Mouse (Mus musculus): ENCODE results near the gene Morn1.

Morn1 gene

GRCm38 (mm10) chr4:155079666-155080065 is 6.7 kb upstream of the Morn1 start:
- no peak for DNase-seq

- no peak for DNase-seq
Observed at GRCm38 (mm10) chr4:155083553-155083952, 2.8 kb upstream of the Morn1 start.

DNA sequence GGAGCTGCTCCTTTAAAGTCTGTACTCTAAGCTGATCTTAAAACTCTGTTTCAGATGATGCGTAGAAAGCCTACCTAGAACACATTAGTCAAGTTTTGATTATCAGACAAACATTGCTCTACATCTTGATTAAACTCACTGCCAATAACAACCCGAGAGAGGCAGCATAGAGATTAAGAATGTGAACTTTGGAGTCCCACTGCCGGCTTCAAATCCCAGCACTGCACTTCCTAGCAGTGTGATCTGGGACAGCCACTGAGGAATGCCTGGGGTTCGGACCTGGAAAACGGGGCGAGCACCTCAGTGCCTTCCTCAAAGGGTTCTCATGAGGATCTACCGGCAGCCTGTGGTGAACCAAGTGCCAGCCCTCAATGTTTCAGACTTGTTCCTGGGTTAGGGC is 2.0 kb upstream of the Morn1 start:
- DNase-seq = no peak

DNA sequence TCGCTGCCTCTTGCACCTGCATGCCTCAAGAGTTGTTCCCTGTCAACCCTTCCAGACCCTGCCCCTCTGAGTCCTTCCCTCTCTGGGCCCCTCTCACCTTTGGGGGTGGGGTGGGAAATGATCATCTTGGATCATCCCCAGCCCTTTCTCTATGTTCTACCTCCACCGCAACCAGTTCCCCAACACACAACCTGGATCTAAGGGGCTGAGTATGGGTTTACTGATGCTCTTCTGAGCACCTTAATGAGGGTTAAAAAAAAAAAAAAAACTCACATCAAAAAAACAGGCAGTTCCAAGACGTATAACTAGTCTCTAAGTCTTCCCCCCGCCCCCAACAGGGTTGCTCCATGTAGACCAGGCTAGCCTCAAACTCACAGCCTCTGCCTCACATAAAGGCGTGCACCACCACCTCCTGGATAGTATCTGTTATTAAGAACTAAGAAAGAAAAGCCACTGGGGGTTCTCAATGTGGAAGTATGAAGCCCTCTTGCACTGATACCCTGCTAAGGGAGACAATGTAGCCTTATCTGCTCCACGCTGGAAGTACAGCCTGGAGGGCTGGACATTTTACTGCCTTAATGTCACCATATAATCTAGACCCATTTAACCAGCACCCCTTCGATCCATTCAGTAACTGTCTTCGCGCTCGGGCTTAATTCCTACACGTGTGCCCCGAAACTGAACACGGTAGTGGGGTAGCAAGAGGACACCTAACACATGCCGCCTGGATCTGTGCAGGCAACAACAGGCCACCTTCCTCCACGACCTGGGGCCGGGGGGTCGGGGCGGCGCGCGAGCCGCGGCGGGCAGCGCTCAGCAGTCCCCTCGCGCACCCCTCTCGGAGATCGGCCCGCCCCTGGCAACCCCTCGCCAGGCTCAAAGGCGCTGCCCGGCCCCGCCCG is 920 bp upstream of the Morn1 start:
- DNase-seq = no peak

GRCm38 (mm10) chr4:155089241-155089640 is 2.9 kb downstream of the Morn1 start:
- no peak for DNase-seq

- no peak for DNase-seq
Observed at GRCm38 (mm10) chr4:155090147-155090546, 3.8 kb downstream of the Morn1 start.

DNA sequence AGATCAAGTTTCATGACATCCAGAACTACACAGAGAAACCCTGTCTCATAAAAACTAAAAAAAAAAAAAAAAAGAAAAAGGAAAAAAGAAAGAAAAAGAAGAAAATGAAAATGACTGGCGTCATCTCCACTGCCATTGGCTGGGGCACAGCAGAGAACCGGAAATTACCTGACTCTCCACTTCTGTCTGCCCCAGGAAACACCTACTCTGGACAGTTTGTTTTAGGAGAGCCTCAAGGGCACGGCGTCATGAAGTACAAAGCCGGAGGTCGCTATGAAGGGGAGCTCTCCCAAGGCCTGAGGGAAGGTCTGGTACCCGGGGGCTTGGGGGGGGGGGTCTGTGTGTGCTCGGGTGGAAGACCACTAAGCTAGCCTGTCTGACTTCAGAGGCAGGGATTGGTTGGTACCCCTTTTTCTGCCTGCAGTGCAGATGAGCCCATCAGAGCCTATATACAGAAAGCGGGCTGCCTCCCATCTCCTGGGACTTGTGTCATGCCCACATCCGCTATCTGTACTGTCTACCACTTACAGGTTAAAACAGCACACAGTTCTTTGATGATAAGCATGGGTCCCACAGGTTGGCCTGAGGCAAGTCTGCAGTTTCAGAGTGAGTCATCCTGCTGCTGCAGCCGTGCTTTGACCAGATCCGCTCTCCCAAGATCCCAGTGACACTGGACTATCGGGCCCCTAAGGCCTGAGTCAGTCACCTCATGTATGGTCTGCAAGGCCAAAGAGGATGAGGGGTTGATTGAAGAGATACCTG is 4.5 kb downstream of the Morn1 start:
- no peak for DNase-seq

DNA sequence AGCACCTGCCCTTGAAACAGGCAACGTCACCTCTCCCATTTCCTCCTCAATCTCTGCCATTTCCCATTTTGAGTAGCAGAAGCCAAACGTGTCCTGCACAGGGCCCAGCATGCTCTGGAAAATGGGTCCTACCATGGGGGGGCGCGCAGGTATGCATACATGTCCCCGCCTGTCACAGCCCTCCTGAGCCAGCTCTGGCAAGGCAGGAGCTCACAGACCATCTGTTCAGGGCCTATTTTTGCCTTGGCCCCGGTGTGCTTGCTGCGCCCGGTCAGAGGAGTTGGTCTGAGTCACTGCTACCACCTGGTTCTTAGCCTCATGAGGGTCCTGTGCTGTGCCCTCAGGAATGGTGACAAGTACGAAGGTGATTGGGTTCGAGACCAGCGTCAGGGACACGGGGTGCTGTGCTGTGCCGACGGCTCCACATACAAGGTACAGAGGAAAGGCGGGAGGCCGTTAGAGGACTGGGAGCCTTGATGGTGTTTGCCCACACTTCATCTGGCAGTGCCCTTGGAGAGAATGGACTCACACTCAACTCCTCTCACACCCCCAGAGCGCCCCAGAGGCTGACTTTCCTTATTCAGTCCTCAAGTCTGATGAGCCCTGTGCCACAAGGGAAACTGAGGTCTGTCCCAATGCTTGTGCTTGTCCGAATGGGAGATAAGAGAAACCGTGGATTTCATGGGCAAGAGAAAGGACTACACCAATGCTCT is 6.5 kb downstream of the Morn1 start:
- no peak for DNase-seq

GRCm38 (mm10) chr4:155093431-155094149 is 7.2 kb downstream of the Morn1 start:
- DNase-seq = no peak

- DNase-seq = peak; percentile 71
Observed at GRCm38 (mm10) chr4:155094565-155094964, 8.2 kb downstream of the Morn1 start.

- peak; percentile 91 for DNase-seq
Observed at GRCm38 (mm10) chr4:155095238-155095900, 9.0 kb downstream of the Morn1 start.

DNA sequence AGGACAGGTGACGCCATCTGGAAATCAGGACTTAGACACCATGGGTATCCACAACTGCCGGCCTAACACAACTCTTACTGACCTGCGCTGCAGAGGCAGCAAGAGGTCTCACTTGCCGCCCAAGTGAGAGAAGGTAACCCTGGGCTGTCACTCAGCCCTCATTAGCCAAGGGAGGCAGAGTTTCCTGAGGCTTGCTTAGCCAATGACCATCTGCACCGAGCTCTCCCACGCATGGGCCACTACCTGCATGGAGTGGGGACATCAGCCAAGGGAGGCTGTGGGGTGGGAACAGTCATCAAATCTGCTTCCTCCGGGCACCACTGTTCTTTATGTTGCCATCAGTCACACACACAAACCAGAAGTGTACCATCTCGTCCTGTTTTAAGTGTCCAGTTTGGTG is 9.6 kb downstream of the Morn1 start:
- DNase-seq = no peak

- no peak for DNase-seq
Observed at GRCm38 (mm10) chr4:155097452-155097851, 11.1 kb downstream of the Morn1 start.

DNA sequence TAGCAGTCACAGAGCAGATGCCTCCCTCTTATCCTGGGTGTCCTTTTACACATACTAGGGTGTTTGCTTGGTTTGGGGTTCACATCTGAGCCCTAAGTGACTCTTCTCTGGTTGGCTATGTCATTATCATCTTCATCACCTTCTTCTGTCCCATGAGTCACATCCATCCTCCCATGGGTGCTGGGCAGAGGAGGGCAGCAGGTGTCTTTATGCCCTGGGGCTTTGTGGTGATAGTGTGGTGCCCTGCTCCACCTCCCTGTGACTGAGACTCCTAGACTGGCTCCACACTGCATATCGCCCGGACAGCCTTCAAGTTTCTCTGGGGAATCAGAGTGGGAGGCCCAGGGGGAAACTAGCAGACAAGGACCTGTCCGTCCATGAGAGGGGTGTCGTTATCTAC is 12.2 kb downstream of the Morn1 start:
- no peak for DNase-seq

GRCm38 (mm10) chr4:155107886-155108285 is 21.5 kb downstream of the Morn1 start:
- DNase-seq = no peak

DNA sequence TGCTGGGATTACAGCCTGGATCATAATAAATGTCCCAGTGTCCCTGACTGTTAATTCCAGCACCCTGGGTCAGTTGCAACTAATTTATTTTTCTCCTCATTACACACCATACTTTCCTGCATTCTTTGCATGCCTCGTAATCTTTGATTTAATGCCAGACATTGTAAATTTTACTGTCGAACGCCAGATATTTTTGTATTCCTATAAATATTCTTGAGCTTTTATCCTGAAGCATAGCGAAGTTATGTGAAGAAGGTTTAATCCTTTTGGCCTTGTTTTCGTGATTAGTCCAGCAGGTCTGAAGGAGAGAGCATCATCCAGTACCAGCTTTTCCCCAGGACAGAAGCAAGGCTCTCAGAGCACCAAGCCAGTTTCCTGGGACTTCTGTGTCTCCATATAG is 23.1 kb downstream of the Morn1 start:
- no peak for DNase-seq

DNA sequence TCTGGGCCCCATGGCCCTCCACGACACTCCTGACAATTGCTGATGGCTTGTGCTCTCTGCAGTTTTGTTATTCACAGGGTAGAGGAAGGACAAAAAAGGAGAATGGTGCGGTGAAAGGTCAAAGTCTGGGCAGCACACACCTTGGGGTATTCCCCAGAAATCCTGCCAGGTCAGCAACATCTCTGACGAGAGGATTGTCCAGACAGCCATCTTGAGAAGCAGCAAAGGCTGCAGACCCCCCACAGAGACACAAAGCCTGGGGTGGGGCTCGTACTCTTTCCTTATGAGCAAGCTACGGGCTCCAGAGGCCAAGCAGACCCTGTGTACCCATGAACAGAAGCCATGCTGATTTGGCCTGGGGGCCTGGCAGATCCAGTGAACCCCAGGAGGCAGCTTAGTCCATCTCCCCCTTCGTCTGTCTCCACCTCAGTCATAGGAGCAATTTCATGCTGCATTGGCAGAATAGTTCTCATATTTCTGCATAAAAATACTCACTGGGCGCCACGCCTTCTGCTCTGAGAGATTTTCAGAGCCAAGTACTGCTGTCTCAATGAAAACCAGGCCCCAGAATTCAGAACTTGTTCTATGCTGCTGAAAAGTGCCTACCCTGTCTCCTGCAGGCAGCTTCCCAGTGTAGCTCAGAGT is 27.5 kb downstream of the Morn1 start:
- no peak for DNase-seq

DNA sequence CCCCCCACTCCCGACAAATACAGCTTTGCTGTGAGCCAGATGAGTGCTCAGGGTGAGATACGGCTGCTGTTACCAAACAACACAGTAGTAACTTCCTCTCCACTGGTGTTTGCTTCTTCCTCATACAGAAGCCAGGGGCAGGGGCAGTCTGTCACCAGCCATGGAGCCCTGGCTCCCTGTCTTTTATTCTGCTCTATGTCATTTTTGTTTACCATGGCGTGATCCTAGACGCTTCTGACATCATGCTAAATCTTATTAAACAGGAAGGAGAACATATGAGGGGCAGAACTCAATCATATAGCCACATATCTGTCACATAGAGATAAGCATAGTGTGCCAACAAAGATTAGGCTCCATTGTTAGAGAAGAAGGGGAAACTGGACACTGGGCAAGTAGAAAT is 30.2 kb downstream of the Morn1 start:
- DNase-seq = no peak

DNA sequence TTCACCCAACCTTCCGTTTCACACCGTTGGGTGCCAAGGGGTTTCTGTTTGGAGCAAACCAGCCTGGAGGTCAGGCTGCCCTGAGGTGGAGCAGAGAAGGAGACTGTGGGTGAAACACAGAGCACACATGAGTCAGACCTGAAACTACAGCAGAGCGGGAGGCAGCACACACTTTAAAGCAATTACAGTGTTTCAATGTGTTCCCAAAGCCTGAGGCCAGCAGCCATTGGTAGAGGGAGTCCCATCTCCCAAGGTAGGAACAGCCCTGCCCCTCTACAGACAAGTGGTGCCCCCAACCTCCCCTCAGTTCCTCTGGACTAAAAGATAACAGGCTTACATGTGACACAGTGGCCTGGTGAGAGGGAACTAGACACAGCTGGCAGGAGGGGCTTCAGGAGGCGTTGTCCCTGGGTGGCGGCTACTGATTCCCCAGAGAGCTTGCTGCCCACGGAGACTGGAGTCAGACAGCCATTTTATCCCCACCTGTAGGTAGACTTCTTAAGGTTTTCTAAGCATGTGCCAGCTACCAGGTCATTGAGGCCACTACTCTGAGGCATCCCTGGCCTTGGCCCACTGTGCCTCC is 31.1 kb downstream of the Morn1 start:
- no peak for DNase-seq

DNA sequence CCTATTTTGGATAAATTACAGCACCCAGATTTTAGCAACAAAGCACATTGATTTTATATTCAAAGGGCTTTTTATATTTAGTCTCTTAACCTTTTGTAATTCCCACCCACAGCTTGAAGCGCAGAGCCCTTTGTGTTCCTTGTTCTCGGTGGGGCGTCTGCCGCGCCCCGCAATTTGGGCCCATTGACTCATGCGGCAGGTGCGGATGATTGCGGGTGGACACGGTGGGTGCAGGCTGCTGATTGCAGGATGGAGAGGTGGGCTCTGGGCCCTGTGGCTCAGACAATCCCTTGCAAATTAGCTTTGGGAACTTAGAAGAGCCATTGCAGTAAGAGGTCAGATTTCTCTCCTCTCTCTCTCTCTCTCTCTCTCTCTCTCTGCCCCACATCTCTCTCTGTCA is 31.9 kb downstream of the Morn1 start:
- DNase-seq = no peak

DNA sequence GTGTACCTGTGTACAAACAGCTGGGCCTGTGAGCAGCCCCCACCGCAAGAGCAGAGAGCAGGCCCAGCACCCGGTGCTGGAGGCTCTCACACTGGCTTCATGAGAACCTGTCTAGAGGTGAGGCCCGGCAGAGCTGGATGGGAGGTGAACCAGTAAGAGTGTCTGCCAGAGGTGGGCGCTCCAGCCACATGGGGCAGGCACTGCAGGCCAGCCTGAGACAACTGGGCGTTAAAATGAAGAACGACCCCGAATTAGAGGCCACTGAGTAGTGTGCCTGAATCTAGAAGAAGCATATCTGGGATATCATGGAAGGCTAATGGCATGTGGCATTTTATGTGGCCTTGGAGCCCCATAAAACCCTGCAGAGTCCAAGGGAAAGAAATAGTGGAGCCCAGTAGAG is 33.7 kb downstream of the Morn1 start:
- no peak for DNase-seq
